Mouse (Mus musculus): Measurements from ENCODE around the gene Nr5a2. TPM values are rescaled to one million over a fixed set of nuclear protein-coding genes. Genes with fewer than 3 reads are reported as not detected.

Nr5a2 gene
- polyA plus RNA-seq, 1 experiment = 0.58 TPM

DNA sequence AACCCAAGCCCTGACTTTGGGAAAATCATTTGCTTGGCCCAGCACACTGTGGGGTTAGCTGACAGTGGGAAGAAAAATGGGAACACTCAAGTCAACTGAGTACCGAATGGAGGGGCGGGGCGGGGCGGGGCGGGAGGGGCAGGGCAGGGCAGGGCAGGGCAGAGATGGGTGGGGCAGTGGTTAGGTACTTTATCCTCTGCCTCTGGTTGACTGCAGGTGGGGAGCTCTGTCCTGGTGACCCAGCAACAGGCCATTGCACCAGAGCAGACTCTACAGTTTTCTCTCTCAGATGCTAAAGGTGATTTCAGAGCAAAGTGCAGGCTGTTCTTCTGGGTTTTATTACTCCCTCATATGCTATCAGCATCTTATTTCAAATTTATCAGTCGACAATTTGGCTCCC lies 67.1 kb downstream of the Nr5a2 start:
- no peaks in the 10 kb centered on the region for H3K27me3 ChIP-seq (replicated peaks; ENCODE audit: control insufficient read depth, insufficient read depth, low read length)
- H3K4me1 ChIP-seq (ENCODE audit: control insufficient read depth, insufficient read depth, low read length) = peaks cover 5% of the 10 kb centered on the region; the same call in 1 of the 2 replicates
- 88% methylated on average over 6 of the region's 6 CpGs for WGBS
- H3K36me3 ChIP-seq (ENCODE audit: control insufficient read depth, insufficient read depth, low read length) = no peaks in the 10 kb centered on the region
- TF ChIP-seq CTCF (conservative IDR thresholded peaks at IDR 0.05; ENCODE audit: insufficient read depth, insufficient read length, low read depth, low read length) (no peak), POLR2A (IDR thresholded peaks at IDR 0.05; ENCODE audit: low read depth, low read length) (no peak)
- no peak overlapping the region for H3K27ac ChIP-seq (ENCODE audit: insufficient read depth, low read depth, low read length)
- H3K4me3 ChIP-seq (ENCODE audit: insufficient read depth, low read depth, low read length) = no peak overlapping the region
- no peak for DNase-seq

DNA sequence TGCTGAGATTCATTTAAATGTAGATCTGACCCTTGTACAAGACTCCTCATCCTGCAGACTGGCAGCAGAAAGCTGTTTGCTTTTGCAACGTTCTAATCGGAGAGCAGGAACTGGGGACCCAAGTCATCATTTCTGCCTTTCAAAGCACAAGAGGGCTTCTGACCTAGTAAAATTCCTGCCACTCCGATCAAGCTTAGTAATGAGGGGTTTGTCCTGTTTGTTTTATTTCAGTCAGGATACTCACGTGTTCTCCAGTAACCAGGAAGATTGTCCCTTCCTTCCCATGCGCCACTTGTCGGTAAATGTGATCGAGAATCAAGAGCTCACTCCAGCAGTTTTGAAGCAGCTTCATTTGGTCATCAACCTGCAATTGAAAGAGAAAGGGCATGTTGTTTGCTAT lies 69.8 kb downstream of the Nr5a2 start:
- 60% methylated on average over 7 of the region's 7 CpGs for WGBS
- TF ChIP-seq CTCF (conservative IDR thresholded peaks at IDR 0.05; ENCODE audit: insufficient read depth, insufficient read length, low read depth, low read length) = no peak
- TF ChIP-seq POLR2A (IDR thresholded peaks at IDR 0.05; ENCODE audit: low read depth, low read length) = no peak
- Histone ChIP-seq H3K4me1 (ENCODE audit: control insufficient read depth, insufficient read depth, low read length) (no peaks in the 10 kb centered on the region), H3K27me3 (replicated peaks; ENCODE audit: control insufficient read depth, insufficient read depth, low read length) (no peaks in the 10 kb centered on the region), H3K4me3 (ENCODE audit: insufficient read depth, low read depth, low read length) (no peak overlapping the region), H3K36me3 (ENCODE audit: control insufficient read depth, insufficient read depth, low read length) (no peaks in the 10 kb centered on the region), H3K27ac (ENCODE audit: insufficient read depth, low read depth, low read length) (no peak overlapping the region)
- no peak for DNase-seq

DNA sequence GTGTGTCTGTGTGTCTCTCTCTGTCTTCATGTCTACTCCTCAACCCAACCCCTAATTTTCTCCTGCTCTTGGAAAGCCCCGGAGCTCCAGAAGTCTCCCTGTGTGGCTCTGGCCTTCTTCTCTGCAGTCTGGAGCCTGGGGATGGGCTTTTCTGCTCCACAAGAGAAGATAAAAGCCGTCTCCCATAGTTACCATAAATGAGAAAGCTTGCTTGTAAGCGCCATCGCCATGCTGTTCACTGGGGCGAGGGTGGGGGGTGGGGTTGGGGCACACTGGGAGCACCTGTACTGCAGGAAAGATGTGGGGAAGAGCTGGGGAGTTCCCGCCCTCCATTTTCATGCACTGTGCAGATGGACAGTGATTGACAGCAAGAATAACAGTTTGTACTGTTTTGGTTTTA lies 71.5 kb downstream of the Nr5a2 start:
- WGBS = 57% methylated on average over 6 of the region's 6 CpGs
- Histone ChIP-seq H3K27me3 (replicated peaks; ENCODE audit: control insufficient read depth, insufficient read depth, low read length) (no peaks in the 10 kb centered on the region), H3K4me3 (ENCODE audit: insufficient read depth, low read depth, low read length) (no peak overlapping the region), H3K4me1 (ENCODE audit: control insufficient read depth, insufficient read depth, low read length) (no peaks in the 10 kb centered on the region), H3K27ac (ENCODE audit: insufficient read depth, low read depth, low read length) (no peak overlapping the region), H3K36me3 (ENCODE audit: control insufficient read depth, insufficient read depth, low read length) (no peaks in the 10 kb centered on the region)
- no peak for DNase-seq
- no peak for TF ChIP-seq CTCF (conservative IDR thresholded peaks at IDR 0.05; ENCODE audit: insufficient read depth, insufficient read length, low read depth, low read length)
- TF ChIP-seq POLR2A (IDR thresholded peaks at IDR 0.05; ENCODE audit: low read depth, low read length) = no peak

DNA sequence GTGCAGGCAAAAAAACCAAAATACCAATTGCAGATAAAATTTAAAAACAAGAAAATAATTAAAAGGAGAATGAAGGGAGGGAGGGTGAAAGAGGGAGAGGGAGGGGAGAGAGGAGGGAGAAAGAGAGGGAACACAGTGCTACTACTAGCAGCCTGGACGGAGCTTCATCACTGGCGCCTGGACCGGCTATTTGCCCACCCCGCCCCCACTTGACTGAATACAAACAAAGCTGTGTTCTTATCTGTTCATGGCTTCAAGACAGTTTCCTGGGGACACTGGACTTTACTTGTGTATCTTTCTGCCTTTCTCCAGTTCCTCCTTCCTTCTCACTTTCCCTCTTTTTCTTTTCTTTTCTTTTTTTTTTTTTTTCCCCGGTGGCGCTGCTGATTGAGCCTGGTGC lies 73.6 kb downstream of the Nr5a2 start:
- TF ChIP-seq CTCF (conservative IDR thresholded peaks at IDR 0.05; ENCODE audit: insufficient read depth, insufficient read length, low read depth, low read length) = no peak
- TF ChIP-seq POLR2A (IDR thresholded peaks at IDR 0.05; ENCODE audit: low read depth, low read length) = no peak
- 63% methylated on average over 6 of the region's 6 CpGs for WGBS
- no peak for DNase-seq
- H3K36me3 ChIP-seq (ENCODE audit: control insufficient read depth, insufficient read depth, low read length) = no peaks in the 10 kb centered on the region
- no peak overlapping the region for H3K27ac ChIP-seq (ENCODE audit: insufficient read depth, low read depth, low read length)
- H3K4me3 ChIP-seq (ENCODE audit: insufficient read depth, low read depth, low read length) = no peak overlapping the region
- no peaks in the 10 kb centered on the region for H3K27me3 ChIP-seq (replicated peaks; ENCODE audit: control insufficient read depth, insufficient read depth, low read length)
- H3K4me1 ChIP-seq (ENCODE audit: control insufficient read depth, insufficient read depth, low read length) = no peaks in the 10 kb centered on the region

DNA sequence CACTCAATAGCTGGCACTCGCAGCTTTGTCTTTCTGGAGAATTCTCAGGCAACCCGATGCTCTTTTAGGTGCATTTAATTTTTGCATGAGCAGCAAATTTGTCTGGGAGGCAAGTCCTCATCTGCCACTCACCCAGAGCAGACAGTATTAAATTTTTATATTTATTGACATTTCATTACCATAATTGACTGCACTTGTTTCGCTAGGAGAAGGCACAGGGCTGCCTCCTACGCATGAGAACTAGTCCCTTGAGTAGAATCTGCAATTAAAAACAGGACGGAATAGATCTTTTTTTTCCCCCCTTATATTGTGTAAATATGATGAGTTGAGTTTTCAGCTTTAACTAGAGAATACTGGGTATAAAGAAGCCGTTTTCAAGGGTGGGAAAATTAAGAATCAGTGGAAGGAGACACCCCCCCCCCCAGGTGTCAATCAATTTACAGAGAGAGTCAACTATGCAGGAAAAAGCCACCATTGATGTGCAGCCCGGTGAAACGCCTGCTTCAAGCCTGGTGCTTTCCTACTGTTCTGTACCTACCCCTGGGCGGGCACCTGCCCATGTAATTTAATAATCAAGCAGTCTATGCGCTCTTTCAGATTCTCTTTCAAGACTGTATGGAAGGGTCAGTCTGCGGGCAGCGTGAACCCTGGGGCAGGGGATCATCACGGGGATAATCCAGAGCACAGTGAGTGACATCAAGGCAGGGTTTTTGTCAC lies 76.6 kb downstream of the Nr5a2 start:
- WGBS = 81% methylated on average over 13 of the region's 13 CpGs
- DNase-seq = no peak
- TF ChIP-seq POLR2A (IDR thresholded peaks at IDR 0.05; ENCODE audit: low read depth, low read length) (no peak), CTCF (conservative IDR thresholded peaks at IDR 0.05; ENCODE audit: insufficient read depth, insufficient read length, low read depth, low read length) (no peak)
- H3K36me3 ChIP-seq (ENCODE audit: control insufficient read depth, insufficient read depth, low read length) = no peaks in the 10 kb centered on the region
- H3K27me3 ChIP-seq (replicated peaks; ENCODE audit: control insufficient read depth, insufficient read depth, low read length) = no peaks in the 10 kb centered on the region
- H3K4me1 ChIP-seq (ENCODE audit: control insufficient read depth, insufficient read depth, low read length) = no peaks in the 10 kb centered on the region
- no peak overlapping the region for H3K4me3 ChIP-seq (ENCODE audit: insufficient read depth, low read depth, low read length)
- no peak overlapping the region for H3K27ac ChIP-seq (ENCODE audit: insufficient read depth, low read depth, low read length)

DNA sequence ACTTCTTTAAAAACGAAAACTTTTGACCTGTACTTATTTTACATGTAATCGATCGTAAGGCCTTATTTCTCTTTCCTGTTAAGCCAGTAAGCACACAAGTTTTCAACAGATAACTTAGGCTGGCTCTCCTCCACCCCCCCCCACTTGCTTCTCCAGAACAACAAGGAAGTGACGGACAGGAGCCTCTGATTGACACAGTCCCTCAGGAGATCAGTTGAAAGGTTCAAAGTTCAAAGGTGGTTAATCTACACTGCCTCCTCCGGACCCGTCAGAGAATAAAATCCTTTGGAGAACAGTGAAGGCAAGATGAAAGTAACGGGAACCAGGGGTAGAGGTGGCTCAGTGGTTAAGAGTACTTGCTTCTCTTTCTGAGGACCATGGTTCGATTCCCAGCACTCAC lies 80.0 kb downstream of the Nr5a2 start:
- WGBS = 82% methylated on average over 8 of the region's 8 CpGs
- Histone ChIP-seq H3K36me3 (ENCODE audit: control insufficient read depth, insufficient read depth, low read length) (no peaks in the 10 kb centered on the region), H3K27ac (ENCODE audit: insufficient read depth, low read depth, low read length) (no peak overlapping the region), H3K4me1 (ENCODE audit: control insufficient read depth, insufficient read depth, low read length) (no peaks in the 10 kb centered on the region), H3K27me3 (replicated peaks; ENCODE audit: control insufficient read depth, insufficient read depth, low read length) (no peaks in the 10 kb centered on the region), H3K4me3 (ENCODE audit: insufficient read depth, low read depth, low read length) (no peak overlapping the region)
- TF ChIP-seq CTCF (conservative IDR thresholded peaks at IDR 0.05; ENCODE audit: insufficient read depth, insufficient read length, low read depth, low read length) (no peak), POLR2A (IDR thresholded peaks at IDR 0.05; ENCODE audit: low read depth, low read length) (no peak)
- DNase-seq = no peak

DNA sequence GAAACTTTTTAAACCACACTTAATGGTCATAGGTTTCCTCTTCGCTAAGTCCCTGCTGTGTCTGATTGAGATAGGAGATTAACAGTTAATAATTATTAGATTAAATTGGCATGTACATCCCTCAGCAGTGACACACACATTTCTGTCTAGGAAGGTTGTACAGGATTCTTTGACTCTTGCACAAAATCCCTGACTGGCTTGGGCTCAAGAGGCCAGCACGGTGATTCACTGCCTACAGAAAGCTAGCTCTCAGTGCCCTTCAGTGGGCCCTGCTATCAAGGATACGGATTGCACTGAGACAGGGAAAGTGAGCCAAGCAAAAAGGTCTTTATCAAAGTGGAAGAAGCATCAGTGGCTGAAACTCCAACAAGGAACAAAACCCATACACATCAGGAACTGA lies 85.2 kb downstream of the Nr5a2 start:
- Histone ChIP-seq H3K36me3 (ENCODE audit: control insufficient read depth, insufficient read depth, low read length) (no peaks in the 10 kb centered on the region), H3K27me3 (replicated peaks; ENCODE audit: control insufficient read depth, insufficient read depth, low read length) (no peaks in the 10 kb centered on the region), H3K27ac (ENCODE audit: insufficient read depth, low read depth, low read length) (no peak overlapping the region), H3K4me1 (ENCODE audit: control insufficient read depth, insufficient read depth, low read length) (no peaks in the 10 kb centered on the region), H3K4me3 (ENCODE audit: insufficient read depth, low read depth, low read length) (no peak overlapping the region)
- 85% methylated on average over 3 of the region's 3 CpGs for whole genome bisulfite sequencing
- TF ChIP-seq CTCF (conservative IDR thresholded peaks at IDR 0.05; ENCODE audit: insufficient read depth, insufficient read length, low read depth, low read length) = no peak
- no peak for TF ChIP-seq POLR2A (IDR thresholded peaks at IDR 0.05; ENCODE audit: low read depth, low read length)
- no peak for DNase-seq
